In the genomic region with DNA sequence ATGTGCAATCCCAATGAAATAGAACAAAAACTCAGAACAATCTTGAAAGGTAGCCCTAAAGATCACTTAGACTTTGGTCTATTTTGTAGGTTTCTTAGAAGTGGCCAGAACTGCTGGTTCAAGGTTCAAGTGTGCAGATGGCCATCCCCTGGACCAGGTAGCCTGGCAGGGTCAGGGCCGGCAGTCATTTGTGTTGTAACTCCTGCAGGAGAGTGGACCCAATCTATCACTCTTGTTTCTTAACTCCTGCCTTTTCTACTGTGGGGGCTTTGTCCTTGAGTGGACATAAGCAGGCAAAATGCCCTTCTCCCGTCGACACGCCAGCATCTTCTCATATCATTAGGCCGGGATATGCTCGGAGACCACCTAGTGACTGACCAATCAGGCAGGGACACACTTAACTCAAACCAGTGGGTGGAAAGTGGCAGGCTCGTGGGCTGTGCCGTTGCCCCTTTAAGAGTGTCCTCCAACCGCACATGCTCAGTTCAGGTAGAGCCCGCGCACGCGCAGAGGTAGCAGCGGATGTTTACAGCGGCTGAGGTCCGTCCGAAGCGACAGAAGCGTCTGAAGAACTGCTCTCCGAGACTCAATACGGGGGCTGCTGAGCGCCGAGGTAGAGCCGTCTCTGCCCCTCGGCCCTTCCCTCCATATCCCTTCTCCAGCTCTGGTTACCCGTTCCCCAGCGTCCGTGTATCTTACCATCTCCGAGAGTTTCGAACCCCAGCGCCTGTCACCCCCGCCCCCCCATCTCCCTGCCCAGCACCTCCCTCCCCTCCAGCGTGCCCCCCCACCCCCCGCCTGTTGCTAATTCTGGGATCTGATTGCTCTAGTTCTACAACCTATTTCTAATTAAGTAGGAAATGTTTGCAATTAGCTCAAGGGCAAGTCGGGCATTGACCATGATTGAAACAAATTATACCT, we compare ENCODE assay signal across 8 mouse cellular contexts. TPM values are rescaled to one million over a fixed set of nuclear protein-coding genes. Genes with fewer than 3 reads are reported as not detected.
DNase-seq lines count a peak whose midpoint lies in the region; ATAC-seq lines count a peak whose summit lies in the region.

A gene (plus strand): TSS at position 483 of the 921 bp plus-strand sequence.

- H3K36me3 ChIP-seq in forebrain, embryonic 14.5 days (ENCODE audit: control insufficient read depth, insufficient read depth, low read length): peaks cover 10% of the 10 kb centered on the region; the same call in 1 of the 2 replicates
- H3K36me3 ChIP-seq in neural tube, embryonic 15.5 days: peaks cover 7% of the 10 kb centered on the region; the same call in 1 of the 2 replicates

- ATAC-seq in forebrain, embryonic 14.5 days: peak; percentile 99
- peak; percentile 99 for ATAC-seq in neural tube, embryonic 15.5 days (ENCODE audit: low FRiP score)

- peak; percentile 96 for DNase-seq in ES-CJ7 (ENCODE audit: low read depth, low spot score)
- DNase-seq in cerebellum, adult 11 months: peak; percentile 90
- peak; percentile 97 for DNase-seq in forebrain, embryonic 14.5 days (ENCODE audit: low spot score)
- peak; percentile 92 to 94 for DNase-seq in heart, postnatal 14 days
- peak; percentile 92 for DNase-seq in layer of hippocampus, adult 11-12 months (ENCODE audit: low spot score)
- peak; percentile 92 to 95 for DNase-seq in lung, adult 18-20 months
- peak; percentile 93 for DNase-seq in testis, postnatal 14 days (ENCODE audit: low spot score)

- peak within 1 kb of the TSS; percentile 74 for H3K4me2 ChIP-seq in forebrain, embryonic 14.5 days (ENCODE audit: low read length)
- peak within 1 kb of the TSS; percentile 80 for H3K4me2 ChIP-seq in neural tube, embryonic 15.5 days

- intact Hi-C loops in heart, postnatal 14 days (cut with DNase I): no loop called here

- H3K4me3 ChIP-seq in forebrain, embryonic 14.5 days (ENCODE audit: low read depth, low read length): peak within 1 kb of the TSS; percentile 66
- H3K4me3 ChIP-seq in neural tube, embryonic 15.5 days (replicated peaks): peak within 1 kb of the TSS; percentile 74

- H3K27ac ChIP-seq in forebrain, embryonic 14.5 days (ENCODE audit: low read depth, low read length): peak within 1 kb of the TSS; percentile 78; the same call in 1 of the 2 replicates
- H3K27ac ChIP-seq in neural tube, embryonic 15.5 days (replicated peaks): peak within 1 kb of the TSS; percentile 86

- peak within 1 kb of the TSS; percentile 85 for H3K9ac ChIP-seq in forebrain, embryonic 14.5 days (ENCODE audit: low read length)
- peak within 1 kb of the TSS; percentile 65 for H3K9ac ChIP-seq in neural tube, embryonic 15.5 days (replicated peaks)

- 1% methylated on average over 35 of the region's 35 CpGs for WGBS in forebrain, embryonic 14.5 days
- WGBS in neural tube, embryonic 15.5 days: under 1% methylated on average over 35 of the region's 35 CpGs

- H3K4me1 ChIP-seq in forebrain, embryonic 14.5 days (ENCODE audit: control insufficient read depth, insufficient read depth, low read length): peaks cover 6% of the 10 kb centered on the region
- peaks cover 18% of the 10 kb centered on the region for H3K4me1 ChIP-seq in neural tube, embryonic 15.5 days

- H3K9me3 ChIP-seq in forebrain, embryonic 14.5 days (replicated peaks; ENCODE audit: control insufficient read depth, low read length): no peaks in the 10 kb centered on the region
- no peaks in the 10 kb centered on the region for H3K9me3 ChIP-seq in neural tube, embryonic 15.5 days (replicated peaks)

- H3K27me3 ChIP-seq in forebrain, embryonic 14.5 days (replicated peaks; ENCODE audit: control insufficient read depth, insufficient read depth, low read length): no peaks in the 10 kb centered on the region
- H3K27me3 ChIP-seq in neural tube, embryonic 15.5 days (replicated peaks): no peaks in the 10 kb centered on the region

RNA-seq across cellular contexts. Expression of the gene that starts here (rescaled TPM):
- polyA plus RNA-seq in forebrain, embryonic 14.5 days (2014; fragmentation: Nextera tagmentation; extraction: Ambion mirVana): 30.0 and 36.6 TPM in 2 replicates
- 10 to 100 TPM; 43.4 to 61.5 TPM for total RNA-seq in heart, postnatal 14 days (2021)
- 26.6 and 30.2 TPM in 2 replicates for polyA plus RNA-seq in neural tube, embryonic 15.5 days (2015; fragmentation: Nextera tagmentation; extraction: Ambion mirVana)

Comparison
In these comparisons a context has a peak if more than half of its experiments do, and no peak if none do; other contexts are left out.
1. Peak in every context shown above with its lines: DNase-seq, ATAC-seq, H3K4me3 ChIP-seq and H3K27ac ChIP-seq.